Mouse (Mus musculus): ENCODE data around the gene Mapk10. TPM values are rescaled to one million over a fixed set of nuclear protein-coding genes. Genes with fewer than 3 reads are reported as not detected.

The Mapk10 gene
- total RNA-seq, 1 experiment from 2014 or later = 9.8 TPM

- no peak for DNase-seq
Measured at GRCm38 (mm10) chr5:102859749-102860148, 351.4 kb downstream of the Mapk10 start.

- DNase-seq = no peak
Measured at GRCm38 (mm10) chr5:102858047-102858446, 353.1 kb downstream of the Mapk10 start.

Other genes starting within 250 kb of the Mapk10 start
- gene Ptpn13, start 213.9 kb upstream of the Mapk10 start, total RNA-seq (2021) = 19.8 and 22.0 TPM in 2 replicates